Mouse (Mus musculus): Measurements from ENCODE around the gene Olfr1110.
"Not testable (repeated sequence)": the region's sequence is repeated elsewhere in the genome, so short reads cannot be mapped to it uniquely, and the experiment has no call there.

Gene Olfr1110

GRCm38 (mm10) chr2:87140200-87140599, at the start of gene Olfr1110:
Olfr1110 (minus strand) TSS chr2:87140300.
- no peak for DNase-seq

- DNase-seq = no peak
These were observed 47.4 kb upstream of the Olfr1110 start, which contains the start of gene Olfr1112 for GRCm38 (mm10) chr2:87187498-87187897. Olfr1112 (plus strand) TSS chr2:87187798.

GRCm38 (mm10) chr2:87167731-87168130, 27.6 kb upstream of the Olfr1110 start:
- DNase-seq = not testable (repeated sequence)

- no peak for DNase-seq
These were observed 12.4 kb upstream of the Olfr1110 start, which contains the start of gene Olfr1111 for GRCm38 (mm10) chr2:87152524-87152923. Olfr1111 (minus strand) TSS chr2:87152624.

- DNase-seq = no peak
These were observed 25.6 kb downstream of the Olfr1110 start, which contains the start of gene Olfr259 for GRCm38 (mm10) chr2:87114467-87114866. Olfr259 (minus strand) TSS chr2:87114567.

GRCm38 (mm10) chr2:87095908-87096307, 44.2 kb downstream of the Olfr1110 start, which contains the start of gene Olfr1109:
Olfr1109 (minus strand) TSS chr2:87096008.
- no peak for DNase-seq

Data from kidney, postnatal 25 days (tissue).